Mouse (Mus musculus) CH12.LX (cell line): Measurements from ENCODE around the gene Vsig8. TPM values are rescaled to one million over a fixed set of nuclear protein-coding genes. Genes with fewer than 3 reads are reported as not detected.

ENCODE experiments used
- DNase-seq: peaks from one replicate; pipeline ENCODE4 v3.0.0-alpha.2; 2013; ENCODE audit errors: extremely low read depth
- H3K27ac ChIP-seq: 2 replicates; pipeline ENCODE4 v1.5.1; 2012; ENCODE audit warnings: low read depth, mild to moderate bottlenecking, control low read depth, moderate library complexity; ENCODE audit not compliant: insufficient read depth
- H3K27me3 ChIP-seq: replicated peaks from 2 replicates; pipeline ENCODE3; 2012; ENCODE audit warnings: inconsistent platforms
- H3K36me3 ChIP-seq, 2 experiments: replicated peaks in 1 of 2; 2 replicates each; pipeline versions ENCODE3 to v1.6.1; 2012; ENCODE audit warnings: inconsistent platforms in 1 of 2, low read length in 1 of 2, mild to moderate bottlenecking in 1 of 2, mixed read lengths in 1 of 2, moderate library complexity in 1 of 2; ENCODE audit not compliant: control insufficient read depth in 1 of 2, insufficient read depth in 1 of 2
- H3K4me1 ChIP-seq, 2 experiments: 2 replicates each; pipeline ENCODE4 v1.6.1; 2012; ENCODE audit warnings: inconsistent platforms in 1 of 2, moderate library complexity in 1 of 2; ENCODE audit not compliant: insufficient read depth in 2 of 2, control insufficient read depth in 1 of 2
- H3K4me2 ChIP-seq: 2 replicates; pipeline ENCODE4 v1.6.1; 2012; ENCODE audit warnings: low read depth, mild to moderate bottlenecking, control low read depth; ENCODE audit not compliant: poor library complexity, insufficient read depth, severe bottlenecking
- H3K4me3 ChIP-seq, 3 experiments: fragments of 150-350 bp in 1 of 3; sonication (generic) in 1 of 3; replicated peaks in 1 of 3; 2 replicates each; pipeline versions ENCODE3 to v1.5.1; 2011 to 2012; ENCODE audit warnings: low read depth in 2 of 3, low read length in 2 of 3, mild to moderate bottlenecking in 2 of 3, moderate library complexity in 2 of 3, control low read depth in 1 of 3, improper control_type of control experiment in 1 of 3, inconsistent platforms in 1 of 3, mixed read lengths in 1 of 3; ENCODE audit not compliant: poor library complexity in 1 of 3
- H3K79me2 ChIP-seq: replicated peaks from 2 replicates; pipeline ENCODE4 v1.6.1; 2012; ENCODE audit warnings: mild to moderate bottlenecking, moderate library complexity; ENCODE audit not compliant: control insufficient read depth, poor library complexity, insufficient read depth, severe bottlenecking; ENCODE audit errors: extremely low read depth
- H3K9ac ChIP-seq: 2 replicates; pipeline ENCODE4 v1.6.1; 2012; ENCODE audit warnings: low read depth, mild to moderate bottlenecking, control low read depth, moderate library complexity; ENCODE audit not compliant: insufficient read depth
- H3K9me3 ChIP-seq: replicated peaks from 2 replicates; pipeline ENCODE3; 2012; ENCODE audit warnings: low read length, inconsistent platforms, mixed read lengths
- BHLHE40 ChIP-seq: IDR thresholded peaks from 2 replicates; pipeline ENCODE4 v1.6.1; 2011; ENCODE audit warnings: mild to moderate bottlenecking, low read depth, low read length, improper control_type of control experiment
- CHD1 ChIP-seq: IDR thresholded peaks from 2 replicates; pipeline ENCODE4 v1.6.1; 2012; ENCODE audit warnings: low read depth, low read length, improper control_type of control experiment, inconsistent platforms
- CHD2 ChIP-seq: IDR thresholded peaks from 2 replicates; pipeline ENCODE4 v1.6.1; 2011; ENCODE audit warnings: low read length, improper control_type of control experiment
- CTCF ChIP-seq, 2 experiments: IDR thresholded peaks in 1 of 2; conservative IDR thresholded peaks in 1 of 2; 2 replicates each; pipeline ENCODE4 v1.5.1; 2011 to 2012; ENCODE audit warnings: low read depth in 2 of 2, low read length in 2 of 2, improper control_type of control experiment in 1 of 2, inconsistent platforms in 1 of 2, mild to moderate bottlenecking in 1 of 2, moderate library complexity in 1 of 2
- E2F4 ChIP-seq: IDR thresholded peaks from 2 replicates; pipeline ENCODE4 v1.6.1; 2011; ENCODE audit warnings: low read depth, low read length, improper control_type of control experiment; ENCODE audit not compliant: insufficient replicate concordance
- ELF1 ChIP-seq: IDR thresholded peaks from 2 replicates; pipeline ENCODE4 v1.6.1; 2014; ENCODE audit warnings: low read depth, mild to moderate bottlenecking, inconsistent platforms, low read length, improper control_type of control experiment
- EP300 ChIP-seq: IDR thresholded peaks from 2 replicates; pipeline ENCODE4 v1.6.1; 2011; ENCODE audit warnings: low read length, improper control_type of control experiment
- ETS1 ChIP-seq: conservative IDR thresholded peaks from 2 replicates; pipeline ENCODE4 v1.6.1; 2012; ENCODE audit warnings: low read depth, mild to moderate bottlenecking, inconsistent platforms, low read length, improper control_type of control experiment, moderate library complexity
- GABPA ChIP-seq: IDR thresholded peaks from 2 replicates; pipeline ENCODE4 v1.6.1; 2012; ENCODE audit warnings: low read depth, low read length, improper control_type of control experiment, inconsistent platforms; ENCODE audit not compliant: insufficient replicate concordance
- HCFC1 ChIP-seq: IDR thresholded peaks from 2 replicates; pipeline ENCODE4 v1.6.1; 2012; ENCODE audit warnings: low read depth, mild to moderate bottlenecking, inconsistent platforms, low read length, improper control_type of control experiment
- JUN ChIP-seq: IDR thresholded peaks from 2 replicates; pipeline ENCODE4 v1.6.1; 2011; ENCODE audit warnings: low read depth, mild to moderate bottlenecking, low read length, improper control_type of control experiment, moderate library complexity; ENCODE audit not compliant: insufficient read depth
- JUND ChIP-seq: conservative IDR thresholded peaks from 2 replicates; pipeline ENCODE4 v1.6.1; 2011; ENCODE audit warnings: low read depth, low read length, improper control_type of control experiment
- KAT2A ChIP-seq: IDR thresholded peaks from 2 replicates; pipeline ENCODE4 v1.6.1; 2012; ENCODE audit warnings: low read length, improper control_type of control experiment, inconsistent platforms; ENCODE audit not compliant: insufficient replicate concordance
- MAFK ChIP-seq: IDR thresholded peaks from 2 replicates; pipeline ENCODE4 v1.6.1; 2011; ENCODE audit warnings: low read length, improper control_type of control experiment; ENCODE audit not compliant: insufficient replicate concordance
- MAX ChIP-seq: IDR thresholded peaks from 2 replicates; pipeline ENCODE4 v1.6.1; 2011; ENCODE audit warnings: low read length, improper control_type of control experiment
- MAZ ChIP-seq: IDR thresholded peaks from 2 replicates; pipeline ENCODE4 v1.6.1; 2012; ENCODE audit warnings: low read depth, mild to moderate bottlenecking, inconsistent platforms, low read length, improper control_type of control experiment, moderate library complexity
- MXI1 ChIP-seq: IDR thresholded peaks from 2 replicates; pipeline ENCODE4 v1.6.1; 2011; ENCODE audit warnings: mild to moderate bottlenecking, low read depth, low read length, improper control_type of control experiment
- NELFE ChIP-seq: IDR thresholded peaks from 2 replicates; pipeline ENCODE4 v1.6.1; 2011; ENCODE audit warnings: low read depth, low read length, improper control_type of control experiment
- NRF1 ChIP-seq: IDR thresholded peaks from 2 replicates; pipeline ENCODE4 v1.6.1; 2014; ENCODE audit warnings: low read depth, mild to moderate bottlenecking, inconsistent platforms, low read length, improper control_type of control experiment, moderate library complexity
- PAX5 ChIP-seq: IDR thresholded peaks from 2 replicates; pipeline ENCODE4 v1.6.1; 2012; ENCODE audit warnings: low read length, inconsistent platforms, mixed read lengths
- POLR2A ChIP-seq: IDR thresholded peaks from 2 replicates; pipeline ENCODE4 v1.6.1; 2011; ENCODE audit warnings: low read depth, mild to moderate bottlenecking, improper control_type of control experiment, low read length
- POLR2AphosphoS2 ChIP-seq: IDR thresholded peaks from 2 replicates; pipeline ENCODE4 v1.6.1; 2011; ENCODE audit warnings: low read depth, low read length, improper control_type of control experiment
- RAD21 ChIP-seq: IDR thresholded peaks from 2 replicates; pipeline ENCODE4 v1.6.1; 2011; ENCODE audit warnings: low read depth, mild to moderate bottlenecking, low read length, improper control_type of control experiment, moderate library complexity
- RCOR1 ChIP-seq: conservative IDR thresholded peaks from 2 replicates; pipeline ENCODE4 v1.6.1; 2012; ENCODE audit warnings: low read depth, mild to moderate bottlenecking, inconsistent platforms, low read length, improper control_type of control experiment
- SIN3A ChIP-seq: IDR thresholded peaks from 2 replicates; pipeline ENCODE4 v1.6.1; 2012; ENCODE audit warnings: low read length, improper control_type of control experiment, inconsistent platforms
- SMC3 ChIP-seq: IDR thresholded peaks from 2 replicates; pipeline ENCODE4 v1.6.1; 2011; ENCODE audit warnings: low read depth, low read length, improper control_type of control experiment
- TBP ChIP-seq: conservative IDR thresholded peaks from 2 replicates; pipeline ENCODE4 v1.6.1; 2011; ENCODE audit warnings: low read depth, low read length, improper control_type of control experiment
- TCF12 ChIP-seq: IDR thresholded peaks from 2 replicates; pipeline ENCODE4 v1.6.1; 2014; ENCODE audit warnings: low read depth, mild to moderate bottlenecking, inconsistent platforms, low read length, improper control_type of control experiment
- UBTF ChIP-seq: IDR thresholded peaks from 2 replicates; pipeline ENCODE4 v1.6.1; 2012; ENCODE audit warnings: low read depth, mild to moderate bottlenecking, inconsistent platforms, low read length, improper control_type of control experiment, moderate library complexity
- USF1 ChIP-seq: IDR thresholded peaks from 2 replicates; pipeline ENCODE4 v1.6.1; 2014; ENCODE audit warnings: low read depth, mild to moderate bottlenecking, inconsistent platforms, low read length, improper control_type of control experiment
- USF2 ChIP-seq: conservative IDR thresholded peaks from 2 replicates; pipeline ENCODE4 v1.6.1; 2011; ENCODE audit warnings: low read depth, low read length, improper control_type of control experiment
- ZC3H11A ChIP-seq: IDR thresholded peaks from 2 replicates; pipeline ENCODE4 v1.6.1; 2012; ENCODE audit warnings: low read depth, mild to moderate bottlenecking, inconsistent platforms, low read length, improper control_type of control experiment
- ZMIZ1 ChIP-seq: IDR thresholded peaks from 2 replicates; pipeline ENCODE4 v1.6.1; 2012; ENCODE audit warnings: low read depth, mild to moderate bottlenecking, inconsistent platforms, low read length, improper control_type of control experiment
- ZNF384 ChIP-seq: IDR thresholded peaks from 2 replicates; pipeline ENCODE4 v1.6.1; 2012; ENCODE audit warnings: low read depth, low read length, improper control_type of control experiment, inconsistent platforms
- dilution Hi-C: fragments of 300-500 bp; cut with MboI; formaldehyde crosslinking; loops from 2 replicates; pipeline ENCODE4 v1.14.3; 2020; ENCODE audit warnings: low sequenced_read_pairs; ENCODE audit not compliant: extremely low pct_unique_long_range_greater_than_20kb, extremely low pct_ligation_motif_present
- in situ Hi-C: fragments of 300-500 bp; cut with MboI; formaldehyde crosslinking; loops from 3 replicates; pipeline ENCODE4 v1.14.3; 2019; ENCODE audit warnings: low sequenced_read_pairs, low pct_ligation_motif_present, low pct_unique_long_range_greater_than_20kb, mixed read lengths
- polyA plus RNA-seq: library from polyadenylated mRNA; unstranded; fragments of >175 nt; gene quantifications from 2 replicates; pipeline ENCODE4 v1.2.1, GENCODE M21; 2012; ENCODE audit warnings: low read depth; ENCODE audit not compliant: insufficient read length
- total RNA-seq, 2 experiments: library from RNA; depleted of rRNA; stranded (reverse); fragments of 300-350 nt in 1 of 2; fragments of >200 nt in 1 of 2; gene quantifications; 2 replicates each; pipeline ENCODE4 v1.2.3; 2012 to 2014

The Vsig8 gene
- total and polyA plus RNA-seq, 3 experiments = 0.17 to 0.29 TPM; not detected in 1

- no peak; the same call in 1 of the 2 replicates for TF ChIP-seq ZMIZ1
- TF ChIP-seq E2F4 = peak; percentile 70; the same call in 1 of the 2 replicates
- TF ChIP-seq POLR2A = peak; percentile 68
- peak; percentile 80 for TF ChIP-seq ELF1
- TF ChIP-seq JUN = no peak
- TF ChIP-seq USF2 = no peak
- TF ChIP-seq CTCF (conservative IDR thresholded peaks at IDR 0.05 in 1 of 2, IDR thresholded peaks at IDR 0.05 in 1 of 2; ENCODE audit: low read depth in 2 of 2, low read length in 2 of 2) = peak in 1 of 2 experiments; percentile 70; a peak in 2 of 4 replicates
- no peak for TF ChIP-seq MAFK
- TF ChIP-seq SIN3A = peak; percentile 73
- TF ChIP-seq PAX5 = no peak
These were observed 42.8 kb upstream of the Vsig8 start (continued) for GRCm38 (mm10) chr1:172512962-172513361.

- DNase-seq = peak; percentile 88
- dilution Hi-C loops (no loop called here), in situ Hi-C loops (no loop called here)
- no peaks in the 10 kb centered on the region for H3K27me3 ChIP-seq
- H3K36me3 ChIP-seq = peaks cover 0 to 12% of the 10 kb centered on the region in 2 experiments
- H3K4me2 ChIP-seq = peak overlapping the region; percentile 84
- H3K27ac ChIP-seq = peak overlapping the region; percentile 96
- H3K9me3 ChIP-seq = peaks cover 11% of the 10 kb centered on the region
- H3K4me1 ChIP-seq = peaks cover 13 to 50% of the 10 kb centered on the region in 2 experiments
- H3K79me2 ChIP-seq = no peaks in the 10 kb centered on the region; the same call in 1 of the 2 replicates
- H3K4me3 ChIP-seq = peak overlapping the region; percentile 46 to 51 (median 49)
- peak overlapping the region; percentile 88 for H3K9ac ChIP-seq
- no peak for TF ChIP-seq ETS1
- TF ChIP-seq UBTF = peak; percentile 24; the same call in 1 of the 2 replicates
- no peak for TF ChIP-seq ZC3H11A
- peak; percentile 81 for TF ChIP-seq CHD1
- TF ChIP-seq BHLHE40 = peak; percentile 73
- no peak for TF ChIP-seq E2F4
- TF ChIP-seq MAFK = no peak
- no peak for TF ChIP-seq USF1
- TF ChIP-seq EP300 = no peak
- TF ChIP-seq TCF12 = no peak
- no peak for TF ChIP-seq RCOR1
- TF ChIP-seq POLR2AphosphoS2 = 0 out of 2 replicates have a peak, but pooled peaks have one; percentile 37
- no peak for TF ChIP-seq JUN
- TF ChIP-seq ZNF384 = no peak
- TF ChIP-seq SIN3A = peak; percentile 49
- TF ChIP-seq USF2 = no peak
- 0 out of 2 replicates have a peak, but pooled peaks have one; percentile 53 for TF ChIP-seq NELFE
- no peak for TF ChIP-seq GABPA
- no peak; the same call in 1 of the 2 replicates for TF ChIP-seq MAX
- peak; percentile 82 for TF ChIP-seq MXI1
- peak; percentile 67 for TF ChIP-seq POLR2A
- no peak for TF ChIP-seq PAX5
- TF ChIP-seq TBP = 0 out of 2 replicates have a peak, but pooled peaks have one; percentile 11
- no peak for TF ChIP-seq CTCF (conservative IDR thresholded peaks at IDR 0.05 in 1 of 2, IDR thresholded peaks at IDR 0.05 in 1 of 2; ENCODE audit: low read depth in 2 of 2, low read length in 2 of 2)
- no peak for TF ChIP-seq JUND
- TF ChIP-seq HCFC1 = no peak
- no peak for TF ChIP-seq SMC3
- TF ChIP-seq MAZ = peak; percentile 21; the same call in 1 of the 2 replicates
- TF ChIP-seq NRF1 = no peak
- no peak for TF ChIP-seq RAD21
- no peak for TF ChIP-seq KAT2A
- peak; percentile 80 for TF ChIP-seq ELF1
- TF ChIP-seq CHD2 = no peak
- peak; percentile 67; the same call in 1 of the 2 replicates for TF ChIP-seq ZMIZ1
These were observed 42.1 kb upstream of the Vsig8 start for GRCm38 (mm10) chr1:172513525-172514212.
